Mouse (Mus musculus) heart, embryonic 16.5 days (tissue): ENCODE measurements at regions not wholly inside any gene's neighbourhood (a gene's known extent, or its start where the extent isn't known, plus 50 kb on each side); places are given as distances from the start of the nearest gene placed in this dataset.
"Not testable (repeated sequence)": the region's sequence is repeated elsewhere in the genome, so short reads cannot be mapped to it uniquely, and the experiment has no call there.

Source experiments
- ATAC-seq: fragments of 200-750 bp; cut with Nextera tagmentation; replicated peaks from 2 replicates; pipeline ENCODE4 v1.8.0; 2017; ENCODE audit warnings: moderate number of reproducible peaks; ENCODE audit not compliant: insufficient read depth, low FRiP score; ENCODE audit errors: extremely low read depth
- H3K27ac ChIP-seq: fragments of 300-500 bp; sonication (generic); 2 replicates; pipeline ENCODE4 v1.5.1; 2014; ENCODE audit warnings: mild to moderate bottlenecking, low read length, control low read depth, moderate library complexity
- H3K27me3 ChIP-seq: fragments of 300-500 bp; sonication (generic); 2 replicates; pipeline ENCODE4 v1.6.1; 2014; ENCODE audit warnings: low read length, mixed read lengths; ENCODE audit not compliant: control insufficient read depth, insufficient read depth
- H3K36me3 ChIP-seq: fragments of 300-500 bp; sonication (generic); 2 replicates; pipeline ENCODE4 v1.6.1; 2014; ENCODE audit not compliant: control insufficient read depth, insufficient read depth
- H3K4me1 ChIP-seq: fragments of 300-500 bp; sonication (generic); 2 replicates; pipeline ENCODE4 v1.6.1; 2014; ENCODE audit warnings: low read length, mixed read lengths; ENCODE audit not compliant: control insufficient read depth, insufficient read depth
- H3K4me2 ChIP-seq: fragments of 300-500 bp; sonication (generic); 2 replicates; pipeline ENCODE4 v1.6.1; 2014; ENCODE audit warnings: low read depth, mild to moderate bottlenecking, control low read depth, low read length
- H3K4me3 ChIP-seq: fragments of 300-500 bp; sonication (generic); 2 replicates; pipeline ENCODE4 v1.5.1; 2014; ENCODE audit warnings: mild to moderate bottlenecking, control low read depth, low read length
- H3K9ac ChIP-seq: fragments of 300-500 bp; sonication (generic); 2 replicates; pipeline ENCODE4 v1.6.1; 2014; ENCODE audit warnings: low read length, control low read depth
- H3K9me3 ChIP-seq: fragments of 300-500 bp; sonication (generic); replicated peaks from 2 replicates; pipeline ENCODE4 v1.6.1; 2016; ENCODE audit warnings: low read length; ENCODE audit not compliant: control insufficient read depth
- WGBS: fragments of 180-500 bp; shearing (Covaris S2); extraction: QIAGEN DNeasy Blood & Tissue Kit; methylation state at CpG from one replicate; pipeline ENCODE4 v1.1.7; 2014; 5-methylcytosine and 5-hydroxymethylcytosine counted together

GRCm38 (mm10) chr17:4612741-4613140, 381.4 kb upstream of the Arid1b start:
- WGBS, result 69% methylated on average over 7 of the region's 7 CpGs
- ATAC-seq, result no peak
- H3K4me2 ChIP-seq, result no peak overlapping the region
- no peak overlapping the region for H3K9ac ChIP-seq
- no peak overlapping the region for H3K27ac ChIP-seq
- no peaks in the 10 kb centered on the region for H3K36me3 ChIP-seq
- no peaks in the 10 kb centered on the region for H3K27me3 ChIP-seq
- no peaks in the 10 kb centered on the region for H3K4me1 ChIP-seq
- H3K4me3 ChIP-seq, result no peak overlapping the region
- H3K9me3 ChIP-seq, result no peaks in the 10 kb centered on the region

- Histone ChIP-seq H3K27me3 (no peaks in the 10 kb centered on the region), H3K9ac (no peak overlapping the region), H3K36me3 (no peaks in the 10 kb centered on the region), H3K4me1 (no peaks in the 10 kb centered on the region), H3K4me2 (no peak overlapping the region), H3K27ac (no peak overlapping the region), H3K9me3 (no peaks in the 10 kb centered on the region), H3K4me3 (no peak overlapping the region)
- ATAC-seq, result no peak
These were observed 373.8 kb upstream of the Arid1b start for GRCm38 (mm10) chr17:4620361-4620760.

GRCm38 (mm10) chr17:4626126-4626525, 368.0 kb upstream of the Arid1b start:
- not testable (repeated sequence) for ATAC-seq, H3K36me3 ChIP-seq, H3K4me1 ChIP-seq, H3K9me3 ChIP-seq, H3K4me2 ChIP-seq, H3K9ac ChIP-seq, H3K27me3 ChIP-seq, H3K4me3 ChIP-seq, H3K27ac ChIP-seq
- 95% methylated on average over 1 of the region's 1 CpGs for WGBS

- ATAC-seq, result no peak
- Histone ChIP-seq H3K4me1 (no peaks in the 10 kb centered on the region), H3K4me2 (no peak overlapping the region), H3K36me3 (no peaks in the 10 kb centered on the region), H3K9ac (no peak overlapping the region), H3K27ac (no peak overlapping the region), H3K27me3 (no peaks in the 10 kb centered on the region), H3K4me3 (no peak overlapping the region), H3K9me3 (no peaks in the 10 kb centered on the region)
- WGBS, result 78% methylated on average over 7 of the region's 7 CpGs
These were observed 366.6 kb upstream of the Arid1b start for GRCm38 (mm10) chr17:4627542-4627941.

GRCm38 (mm10) chr17:4631122-4631521, 363.0 kb upstream of the Arid1b start:
- ATAC-seq, result no peak
- WGBS, result 91% methylated on average over 4 of the region's 4 CpGs

GRCm38 (mm10) chr17:4632506-4632905, 361.6 kb upstream of the Arid1b start:
- 89% methylated on average over 2 of the region's 2 CpGs for WGBS
- H3K27ac ChIP-seq, result no peak overlapping the region
- no peak overlapping the region for H3K4me3 ChIP-seq
- no peak overlapping the region for H3K9ac ChIP-seq
- ATAC-seq, result no peak
- no peaks in the 10 kb centered on the region for H3K9me3 ChIP-seq
- H3K4me1 ChIP-seq, result peaks cover 5% of the 10 kb centered on the region; the same call in 1 of the 2 replicates
- H3K36me3 ChIP-seq, result no peaks in the 10 kb centered on the region
- H3K4me2 ChIP-seq, result no peak overlapping the region
- no peaks in the 10 kb centered on the region for H3K27me3 ChIP-seq

More at GRCm38 (mm10) chr17:4631122-4631521, 363.0 kb upstream of the Arid1b start:
- Histone ChIP-seq H3K4me2 (no peak overlapping the region), H3K9ac (no peak overlapping the region), H3K36me3 (no peaks in the 10 kb centered on the region), H3K9me3 (no peaks in the 10 kb centered on the region), H3K4me3 (no peak overlapping the region), H3K27me3 (no peaks in the 10 kb centered on the region), H3K27ac (no peak overlapping the region), H3K4me1 (no peaks in the 10 kb centered on the region)

GRCm38 (mm10) chr17:4633771-4634170, 360.4 kb upstream of the Arid1b start:
- 56% methylated on average over 3 of the region's 3 CpGs for WGBS
- H3K9me3 ChIP-seq, result no peaks in the 10 kb centered on the region
- H3K9ac ChIP-seq, result no peak overlapping the region
- H3K27ac ChIP-seq, result no peak overlapping the region
- no peak overlapping the region for H3K4me2 ChIP-seq
- no peak for ATAC-seq
- H3K27me3 ChIP-seq, result no peaks in the 10 kb centered on the region
- H3K36me3 ChIP-seq, result no peaks in the 10 kb centered on the region
- no peak overlapping the region for H3K4me3 ChIP-seq
- peaks cover 5% of the 10 kb centered on the region; the same call in 1 of the 2 replicates for H3K4me1 ChIP-seq

- Histone ChIP-seq H3K9ac (no peak overlapping the region), H3K27me3 (no peaks in the 10 kb centered on the region), H3K4me2 (0 out of 2 replicates have a peak overlapping the region, but pooled peaks have one; percentile 5), H3K36me3 (no peaks in the 10 kb centered on the region), H3K27ac (no peak overlapping the region), H3K9me3 (no peaks in the 10 kb centered on the region), H3K4me3 (no peak overlapping the region), H3K4me1 (peaks cover 5% of the 10 kb centered on the region; the same call in 1 of the 2 replicates)
- WGBS, result 27% methylated on average over 5 of the region's 5 CpGs
- ATAC-seq, result no peak
These were observed 357.3 kb upstream of the Arid1b start for GRCm38 (mm10) chr17:4636796-4637353.

GRCm38 (mm10) chr17:4639531-4639930, 354.6 kb upstream of the Arid1b start:
- ATAC-seq, result no peak
- Histone ChIP-seq H3K4me3 (no peak overlapping the region), H3K9ac (no peak overlapping the region), H3K27ac (no peak overlapping the region), H3K36me3 (no peaks in the 10 kb centered on the region), H3K4me2 (no peak overlapping the region), H3K27me3 (no peaks in the 10 kb centered on the region), H3K4me1 (peaks cover 5% of the 10 kb centered on the region; the same call in 1 of the 2 replicates), H3K9me3 (no peaks in the 10 kb centered on the region)
- 76% methylated on average over 4 of the region's 4 CpGs for WGBS
